Mouse (Mus musculus): ENCODE results near the gene Zfhx3. TPM values are rescaled to one million over a fixed set of nuclear protein-coding genes. Genes with fewer than 3 reads are reported as not detected.

Gene Zfhx3
- polyA plus RNA-seq, 1 experiment from 2014 or later: 9.2 TPM

DNA sequence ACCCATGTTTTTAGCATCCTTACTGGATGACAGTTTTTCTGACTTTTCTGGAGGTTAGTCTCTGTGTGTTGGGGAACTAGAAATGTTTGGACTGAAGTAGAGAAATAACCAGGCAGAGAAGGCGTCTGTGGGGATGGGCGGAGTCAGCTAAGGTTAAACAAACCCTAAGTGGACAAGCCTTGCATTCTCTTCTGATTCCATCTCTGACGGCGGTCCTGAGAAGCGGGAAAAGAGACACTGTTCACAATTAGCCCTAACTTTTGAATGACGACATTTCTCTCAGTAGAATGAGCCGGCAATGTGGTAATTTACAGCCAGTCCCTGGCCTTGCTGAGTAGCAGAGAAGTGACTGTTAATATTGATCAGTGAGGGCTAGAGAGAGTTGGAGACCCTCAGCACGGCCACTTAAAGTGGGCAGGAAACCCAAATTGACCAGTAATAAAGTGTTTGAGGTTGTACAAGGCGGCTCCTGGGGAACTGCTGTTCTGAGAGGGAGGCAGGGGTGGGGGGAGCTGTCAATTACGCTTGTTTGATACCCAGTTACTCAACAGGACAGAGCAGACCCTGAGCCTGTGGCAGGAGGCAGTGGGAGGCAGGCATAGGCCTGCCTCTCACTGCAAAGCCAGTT lies 162.1 kb downstream of the Zfhx3 start:
- ATAC-seq (replicated peaks; ENCODE audit: low FRiP score): no peak
- H3K9me3 ChIP-seq (replicated peaks): no peaks in the 10 kb centered on the region
- WGBS: 26% methylated on average over 10 of the region's 10 CpGs
- no peak overlapping the region for H3K4me2 ChIP-seq
- no peaks in the 10 kb centered on the region for H3K36me3 ChIP-seq
- H3K27ac ChIP-seq: no peak overlapping the region
- peaks cover 5% of the 10 kb centered on the region; the same call in 1 of the 2 replicates for H3K4me1 ChIP-seq
- H3K4me3 ChIP-seq (replicated peaks): no peak overlapping the region
- no peaks in the 10 kb centered on the region for H3K27me3 ChIP-seq
- no peak overlapping the region for H3K9ac ChIP-seq

DNA sequence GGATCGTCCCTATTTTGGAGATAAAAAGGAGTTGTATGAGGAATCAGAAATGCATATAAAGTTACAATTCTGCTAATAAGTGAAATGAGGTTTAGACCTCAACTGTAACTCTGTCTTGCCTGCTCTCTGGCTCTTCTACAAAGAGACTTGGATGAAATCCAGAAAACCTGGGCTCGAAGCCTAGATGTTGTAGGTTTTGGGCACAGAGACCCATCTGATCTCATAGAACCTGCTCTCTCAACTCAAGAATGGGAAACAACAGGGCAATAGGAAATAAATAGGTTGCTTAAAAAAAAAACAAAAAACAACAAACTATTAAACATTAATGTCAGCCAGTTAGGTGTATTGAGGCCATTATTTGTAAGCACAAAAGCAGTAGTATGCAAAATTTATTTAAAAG lies 182.6 kb downstream of the Zfhx3 start:
- Histone ChIP-seq H3K36me3 (no peaks in the 10 kb centered on the region), H3K9ac (no peak overlapping the region), H3K27ac (no peak overlapping the region), H3K4me2 (no peak overlapping the region), H3K9me3 (replicated peaks) (no peaks in the 10 kb centered on the region), H3K27me3 (no peaks in the 10 kb centered on the region), H3K4me3 (replicated peaks) (no peak overlapping the region), H3K4me1 (no peaks in the 10 kb centered on the region)
- 73% methylated on average over 2 of the region's 2 CpGs for WGBS
- ATAC-seq (replicated peaks; ENCODE audit: low FRiP score): no peak

DNA sequence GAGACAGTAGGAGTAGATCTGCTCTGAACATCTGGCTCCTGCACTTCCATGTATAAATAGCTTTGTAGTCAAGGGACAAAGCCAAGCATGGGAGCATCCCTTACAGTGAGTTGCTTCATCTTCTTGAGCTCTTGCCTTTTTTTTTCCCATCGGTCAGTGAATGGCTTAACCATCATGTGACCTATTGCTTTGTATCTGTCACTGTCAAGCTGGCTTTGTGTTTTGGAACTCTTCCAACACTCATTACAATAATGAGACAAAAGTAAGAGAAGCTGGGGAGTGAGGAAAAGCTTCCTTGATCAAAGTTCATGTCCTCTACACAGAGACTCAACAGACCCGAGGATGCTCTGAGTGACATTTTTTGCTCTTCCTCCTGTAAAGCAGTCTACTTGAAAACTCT lies 183.0 kb downstream of the Zfhx3 start:
- Histone ChIP-seq H3K27ac (no peak overlapping the region), H3K36me3 (no peaks in the 10 kb centered on the region), H3K4me2 (no peak overlapping the region), H3K4me3 (replicated peaks) (no peak overlapping the region), H3K9me3 (replicated peaks) (no peaks in the 10 kb centered on the region), H3K27me3 (no peaks in the 10 kb centered on the region), H3K4me1 (no peaks in the 10 kb centered on the region), H3K9ac (no peak overlapping the region)
- no peak for ATAC-seq (replicated peaks; ENCODE audit: low FRiP score)
- WGBS: 77% methylated on average over 2 of the region's 2 CpGs

DNA sequence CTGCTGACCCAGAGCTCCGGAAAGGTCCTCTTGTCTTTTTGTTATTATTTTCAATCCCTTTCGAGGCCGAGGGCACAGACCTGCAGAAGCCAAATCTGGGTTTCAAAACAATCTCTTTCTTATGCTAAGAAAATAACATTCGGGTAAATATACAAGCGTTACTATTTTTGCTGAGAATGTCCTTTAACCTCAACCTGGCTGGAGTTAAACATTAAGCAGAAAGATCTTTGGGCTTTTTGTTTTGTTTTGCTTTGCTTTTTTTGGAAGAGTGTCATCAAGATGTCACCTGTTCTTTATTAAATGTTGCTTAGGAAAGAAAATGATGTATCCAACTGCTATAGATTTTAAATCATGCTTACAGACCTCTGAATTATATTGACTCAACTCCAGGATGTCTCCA lies 204.1 kb downstream of the Zfhx3 start:
- H3K36me3 ChIP-seq: no peaks in the 10 kb centered on the region
- peaks cover 12% of the 10 kb centered on the region for H3K4me1 ChIP-seq
- H3K9ac ChIP-seq: no peak overlapping the region
- no peak overlapping the region for H3K4me3 ChIP-seq (replicated peaks)
- no peaks in the 10 kb centered on the region for H3K9me3 ChIP-seq (replicated peaks)
- H3K4me2 ChIP-seq: no peak overlapping the region
- WGBS: 55% methylated on average over 5 of the region's 5 CpGs
- no peaks in the 10 kb centered on the region for H3K27me3 ChIP-seq
- ATAC-seq (replicated peaks; ENCODE audit: low FRiP score): no peak
- H3K27ac ChIP-seq: no peak overlapping the region

DNA sequence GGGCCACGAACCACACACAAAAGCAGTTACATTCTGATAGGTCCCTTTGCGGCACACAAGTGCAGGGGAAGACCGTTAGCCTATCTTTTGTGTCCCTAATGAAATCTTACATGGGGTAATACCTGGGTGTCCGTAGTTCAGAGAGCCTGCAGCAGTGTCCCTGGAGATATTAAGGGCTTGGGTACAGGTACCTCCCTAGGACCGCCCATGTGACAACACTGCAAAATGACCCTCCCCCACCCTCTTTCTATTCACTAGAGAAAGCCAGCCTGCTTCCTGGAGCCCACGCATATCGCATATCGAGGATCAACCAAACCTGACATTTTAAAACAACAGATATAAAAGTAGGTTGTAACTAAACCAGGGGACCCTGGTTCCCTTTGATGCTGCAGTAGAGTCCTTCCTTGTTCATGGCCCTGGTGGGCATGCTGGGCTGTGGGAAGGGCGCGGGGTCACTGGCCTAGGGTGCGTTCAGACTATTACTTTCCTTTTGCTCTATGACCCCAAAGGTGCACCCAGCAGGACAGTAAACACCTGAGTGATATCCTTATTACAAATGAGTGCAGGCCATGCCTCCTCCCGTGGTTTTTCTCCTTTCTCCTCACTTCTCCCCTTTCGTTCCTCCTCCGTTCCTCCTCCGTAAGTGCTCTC lies 206.3 kb downstream of the Zfhx3 start:
- Histone ChIP-seq H3K36me3 (no peaks in the 10 kb centered on the region), H3K27ac (no peak overlapping the region), H3K9me3 (replicated peaks) (no peaks in the 10 kb centered on the region), H3K4me1 (peaks cover 12% of the 10 kb centered on the region), H3K27me3 (no peaks in the 10 kb centered on the region), H3K4me2 (peak overlapping the region; percentile 51), H3K4me3 (replicated peaks) (peak overlapping the region; percentile 3; the same call in 1 of the 2 replicates), H3K9ac (no peak overlapping the region)
- 44% methylated on average over 15 of the region's 15 CpGs for WGBS
- ATAC-seq (replicated peaks; ENCODE audit: low FRiP score): no peak

DNA sequence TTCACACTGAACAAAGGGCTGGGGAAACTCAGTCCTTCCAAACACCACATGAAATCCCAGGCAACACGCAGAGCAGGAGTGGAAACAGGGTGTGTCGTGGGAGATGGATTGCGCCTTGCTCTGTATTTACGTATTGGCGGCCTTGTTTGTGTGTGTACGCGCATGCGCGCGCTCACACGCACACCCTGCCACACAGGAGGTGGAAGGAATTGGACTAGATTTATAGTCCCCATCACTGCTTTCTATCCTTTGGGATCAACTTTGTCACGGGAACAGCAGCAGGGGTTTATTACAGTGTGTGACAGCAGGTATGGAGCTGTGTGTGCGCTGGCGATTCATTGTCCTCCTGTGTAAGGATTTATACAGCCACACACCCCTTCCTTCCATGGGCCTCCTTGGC lies 228.4 kb downstream of the Zfhx3 start:
- ATAC-seq (replicated peaks; ENCODE audit: low FRiP score): no peak
- 85% methylated on average over 14 of the region's 14 CpGs for WGBS

DNA sequence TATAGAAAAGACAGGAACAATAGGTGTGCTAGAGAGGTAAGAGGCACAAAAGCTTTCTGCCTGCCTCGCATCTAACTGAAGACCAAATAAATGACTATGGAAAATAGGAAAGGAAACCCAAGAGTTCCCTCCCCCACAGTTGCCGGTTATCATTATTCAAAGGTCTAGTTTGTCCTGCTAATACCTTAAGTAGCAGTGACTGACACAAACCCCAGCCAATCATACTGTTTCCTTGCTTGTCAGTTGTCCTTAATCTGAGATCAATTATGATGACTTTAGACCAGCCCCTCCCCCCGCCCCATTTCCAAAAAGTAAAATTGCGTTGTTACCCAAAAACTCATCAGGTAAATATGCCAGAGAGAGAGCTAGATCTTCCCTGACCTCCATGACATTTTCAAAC lies 240.9 kb downstream of the Zfhx3 start:
- Histone ChIP-seq H3K9ac (no peak overlapping the region), H3K36me3 (no peaks in the 10 kb centered on the region), H3K27me3 (no peaks in the 10 kb centered on the region), H3K4me2 (no peak overlapping the region), H3K27ac (no peak overlapping the region), H3K4me3 (replicated peaks) (no peak overlapping the region), H3K9me3 (replicated peaks) (no peaks in the 10 kb centered on the region), H3K4me1 (no peaks in the 10 kb centered on the region; the same call in 1 of the 2 replicates)
- ATAC-seq (replicated peaks; ENCODE audit: low FRiP score): no peak
- 82% methylated on average over 4 of the region's 4 CpGs for WGBS

More for the DNA sequence above, 228.4 kb downstream of the Zfhx3 start:
- no peak overlapping the region for H3K9ac ChIP-seq
- H3K4me3 ChIP-seq (replicated peaks): no peak overlapping the region
- H3K4me1 ChIP-seq: no peaks in the 10 kb centered on the region
- H3K27me3 ChIP-seq: no peaks in the 10 kb centered on the region
- no peaks in the 10 kb centered on the region for H3K36me3 ChIP-seq
- H3K9me3 ChIP-seq (replicated peaks): no peaks in the 10 kb centered on the region; the same call in 1 of the 2 replicates
- H3K4me2 ChIP-seq: no peak overlapping the region
- H3K27ac ChIP-seq: no peak overlapping the region

DNA sequence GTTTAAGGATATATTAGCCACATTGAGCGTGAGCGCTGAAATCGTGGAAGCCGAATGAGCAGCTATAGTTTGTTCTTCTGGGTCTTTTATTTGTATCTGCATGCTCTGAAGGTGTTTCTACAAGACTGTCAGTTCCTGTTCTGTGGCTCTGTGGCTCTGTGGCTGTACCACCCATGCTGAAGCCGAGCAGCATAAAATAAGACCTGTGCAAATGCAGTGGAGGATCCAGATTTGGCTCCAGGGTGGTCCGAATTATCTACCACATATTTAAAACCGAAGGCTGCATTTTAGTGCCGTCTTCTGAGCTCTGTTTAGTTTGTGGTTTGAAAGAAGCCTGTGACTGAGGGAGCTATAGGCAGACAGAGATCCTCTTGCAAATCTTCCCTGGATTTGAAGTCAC lies 241.5 kb downstream of the Zfhx3 start:
- Histone ChIP-seq H3K9me3 (replicated peaks) (no peaks in the 10 kb centered on the region), H3K4me2 (no peak overlapping the region), H3K4me1 (no peaks in the 10 kb centered on the region; the same call in 1 of the 2 replicates), H3K4me3 (replicated peaks) (no peak overlapping the region), H3K27me3 (no peaks in the 10 kb centered on the region), H3K27ac (no peak overlapping the region), H3K9ac (no peak overlapping the region), H3K36me3 (no peaks in the 10 kb centered on the region)
- ATAC-seq (replicated peaks; ENCODE audit: low FRiP score): no peak
- WGBS: 82% methylated on average over 8 of the region's 8 CpGs

DNA sequence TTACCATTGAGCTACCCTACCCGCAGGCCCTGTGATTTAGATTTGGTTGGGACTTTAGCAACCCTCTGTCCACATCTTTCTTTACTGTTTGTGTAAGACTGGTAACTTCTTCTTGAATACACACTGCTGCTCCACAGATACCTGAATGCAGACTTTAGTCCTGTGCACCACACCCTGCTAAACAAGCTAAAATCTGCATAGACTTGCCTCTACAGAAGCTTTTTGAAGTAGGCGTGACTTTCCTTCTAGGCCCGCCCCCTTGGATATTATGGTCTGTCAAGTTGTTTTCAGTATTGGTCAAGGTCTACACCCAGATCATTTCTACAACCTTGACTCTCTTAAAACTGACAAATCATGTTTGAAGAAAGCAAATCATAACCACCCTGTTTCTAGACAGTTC lies 243.8 kb downstream of the Zfhx3 start:
- WGBS: 82% methylated on average over 3 of the region's 3 CpGs
- H3K9ac ChIP-seq: no peak overlapping the region
- no peak overlapping the region for H3K4me3 ChIP-seq (replicated peaks)
- no peak for ATAC-seq (replicated peaks; ENCODE audit: low FRiP score)
- no peak overlapping the region for H3K27ac ChIP-seq
- no peaks in the 10 kb centered on the region for H3K9me3 ChIP-seq (replicated peaks)
- no peaks in the 10 kb centered on the region; the same call in 1 of the 2 replicates for H3K4me1 ChIP-seq
- H3K4me2 ChIP-seq: no peak overlapping the region
- H3K36me3 ChIP-seq: no peaks in the 10 kb centered on the region
- H3K27me3 ChIP-seq: no peaks in the 10 kb centered on the region

DNA sequence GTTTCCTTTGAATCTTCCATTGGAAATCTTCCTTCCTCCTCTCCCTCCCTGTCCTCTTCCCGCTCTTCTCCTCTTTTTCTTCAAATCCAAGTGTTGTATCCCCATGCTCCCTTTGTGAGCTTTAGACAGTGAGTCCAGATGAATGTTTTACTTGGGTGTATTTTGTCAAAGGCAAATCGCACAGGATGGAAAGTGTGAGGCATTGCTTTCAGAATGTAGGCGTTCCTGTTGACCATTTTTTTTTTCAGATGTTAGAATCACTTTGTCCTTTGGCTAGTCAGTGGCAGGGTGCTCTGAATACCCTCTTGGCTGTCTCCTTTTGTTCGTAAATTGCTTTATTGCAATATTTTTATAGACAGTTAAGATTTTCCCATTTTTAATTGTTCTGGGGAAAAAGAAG lies 245.6 kb downstream of the Zfhx3 start:
- Histone ChIP-seq H3K4me2 (no peak overlapping the region), H3K4me3 (replicated peaks) (no peak overlapping the region), H3K36me3 (no peaks in the 10 kb centered on the region), H3K9me3 (replicated peaks) (no peaks in the 10 kb centered on the region), H3K27me3 (no peaks in the 10 kb centered on the region), H3K4me1 (no peaks in the 10 kb centered on the region), H3K27ac (no peak overlapping the region), H3K9ac (no peak overlapping the region)
- WGBS: 83% methylated on average over 4 of the region's 4 CpGs
- no peak for ATAC-seq (replicated peaks; ENCODE audit: low FRiP score)

DNA sequence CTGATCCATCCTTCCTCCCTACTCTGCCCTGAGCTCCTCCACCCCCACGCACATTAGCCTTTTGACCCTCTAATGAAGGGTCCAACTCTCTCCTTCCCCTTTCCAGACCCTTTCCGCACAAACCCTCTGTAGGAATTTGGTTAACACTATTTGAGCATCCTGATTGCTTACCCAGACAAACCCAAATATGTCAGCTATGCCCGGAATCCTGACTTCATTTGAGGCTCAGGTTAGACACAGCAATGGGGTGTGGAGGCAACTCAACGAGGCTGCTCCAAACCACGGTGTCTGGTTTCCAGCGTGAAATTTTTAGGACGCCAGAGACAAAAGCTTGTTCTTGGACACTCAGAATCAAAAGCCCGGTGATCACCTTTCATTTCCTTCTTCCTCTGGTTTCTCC lies 252.1 kb downstream of the Zfhx3 start:
- Histone ChIP-seq H3K4me3 (replicated peaks) (no peak overlapping the region), H3K4me1 (peaks cover 8% of the 10 kb centered on the region), H3K9me3 (replicated peaks) (no peaks in the 10 kb centered on the region), H3K27ac (no peak overlapping the region), H3K9ac (no peak overlapping the region), H3K36me3 (no peaks in the 10 kb centered on the region), H3K27me3 (no peaks in the 10 kb centered on the region), H3K4me2 (no peak overlapping the region)
- 31% methylated on average over 8 of the region's 8 CpGs for WGBS
- no peak for ATAC-seq (replicated peaks; ENCODE audit: low FRiP score)

DNA sequence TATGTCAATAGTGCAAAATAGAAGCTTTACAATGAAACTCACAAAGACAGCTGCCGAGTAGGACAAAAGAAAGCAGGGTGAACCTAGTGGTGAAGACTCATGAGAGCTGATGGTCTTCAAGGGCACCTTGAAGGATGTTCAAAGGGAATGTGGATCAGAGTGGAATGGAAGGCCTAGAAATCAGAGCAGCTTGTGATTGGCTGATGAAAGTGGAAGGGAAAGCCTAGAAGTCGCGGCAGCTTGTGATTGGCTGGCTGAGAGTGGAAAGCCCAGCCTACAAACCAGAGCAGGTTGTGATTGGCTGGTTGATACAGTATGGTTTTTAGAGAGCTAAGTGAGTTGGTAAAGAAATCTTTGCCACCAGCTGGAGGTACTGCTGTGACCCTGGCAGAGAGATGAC lies 272.6 kb downstream of the Zfhx3 start:
- no peak for ATAC-seq (replicated peaks; ENCODE audit: low FRiP score)
- Histone ChIP-seq H3K36me3 (no peaks in the 10 kb centered on the region), H3K4me3 (replicated peaks) (no peak overlapping the region), H3K4me2 (no peak overlapping the region), H3K27ac (no peak overlapping the region), H3K9me3 (replicated peaks) (no peaks in the 10 kb centered on the region), H3K4me1 (no peaks in the 10 kb centered on the region), H3K9ac (no peak overlapping the region), H3K27me3 (no peaks in the 10 kb centered on the region)
- WGBS: 93% methylated on average over 3 of the region's 3 CpGs
